Mouse (Mus musculus) hematopoietic multipotent progenitor cell, adult 10-12 weeks (in vitro differentiated cells): ENCODE results near the gene Tbrg1. TPM values are rescaled to one million over a fixed set of nuclear protein-coding genes. Genes with fewer than 3 reads are reported as not detected.

Experiments used
- polyA plus RNA-seq: library from polyadenylated mRNA; stranded (reverse); fragments of >175 nt; gene quantifications from 2 replicates; pipeline ENCODE4 v1.2.3, GENCODE M21; 2012; ENCODE audit warnings: low replicate concordance

Tbrg1 gene
- 29.6 and 34.1 TPM in 2 replicates for polyA plus RNA-seq

GRCm38 (mm10) chr9:37656931-37657481 is at the start of gene Tbrg1:
Gene Tbrg1, minus strand, starts transcription at chr9:37657312.

DNA sequence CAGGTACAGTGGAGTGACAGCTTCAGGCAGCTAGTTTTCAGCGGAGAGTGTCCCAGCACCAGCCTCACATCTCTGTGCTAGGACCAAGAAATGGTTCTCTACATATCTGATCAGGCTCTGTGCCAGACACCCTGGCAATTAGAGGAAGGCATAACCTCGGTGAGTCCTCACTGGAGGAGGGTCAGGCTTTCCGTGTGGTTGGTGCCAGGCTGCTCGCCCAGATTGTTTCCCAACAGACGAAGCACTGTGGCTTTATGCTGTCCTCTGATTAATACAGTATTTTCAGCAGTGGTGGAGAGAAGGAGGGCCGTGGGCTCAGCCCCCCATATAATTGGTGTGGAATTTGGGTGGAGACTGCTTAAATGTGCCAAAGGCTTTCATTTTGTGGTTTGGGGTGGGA is 12.0 kb upstream of the Tbrg1 start, which contains the start of gene Panx3:
TSS of gene Panx3 (minus strand) at position 121 of the 400 bp plus-strand sequence.

GRCm38 (mm10) chr9:37613182-37613910 is 43.8 kb downstream of the Tbrg1 start, which contains the start of gene Spa17:
Gene Spa17, minus strand, starts transcription at chr9:37613722.

Other genes starting within 250 kb of the Tbrg1 start
- gene Robo3, start 224.1 kb downstream of the Tbrg1 start, polyA plus RNA-seq, result 0.21 and 0.71 TPM in 2 replicates
- 15.5 and 39.2 TPM in 2 replicates for gene Msantd2, start 168.0 kb downstream of the Tbrg1 start, polyA plus RNA-seq
- 1.2 and 2.2 TPM in 2 replicates for gene Esam, start 129.2 kb downstream of the Tbrg1 start, polyA plus RNA-seq
- not detected in 2 replicates for gene Vsig2, start 118.1 kb downstream of the Tbrg1 start, polyA plus RNA-seq
- 101 and 116 TPM in 2 replicates for gene Nrgn, start 104.4 kb downstream of the Tbrg1 start, polyA plus RNA-seq
- 0.35 and 1.1 TPM in 2 replicates for gene Siae, start 101.6 kb downstream of the Tbrg1 start, polyA plus RNA-seq
- 0.77 TPM in 1 of 2 replicates, not detected in the other for gene Spa17, start 43.6 kb downstream of the Tbrg1 start, polyA plus RNA-seq
- not detected in 2 replicates for gene Panx3, start 11.9 kb upstream of the Tbrg1 start, polyA plus RNA-seq
- not detected in 2 replicates for gene Olfr160, start 58.9 kb upstream of the Tbrg1 start, polyA plus RNA-seq
- gene Olfr874, start 87.8 kb upstream of the Tbrg1 start, polyA plus RNA-seq, result not detected in 2 replicates
- not detected in 2 replicates for gene Olfr875, start 114.5 kb upstream of the Tbrg1 start, polyA plus RNA-seq
- not detected in 2 replicates for gene Olfr876, start 145.7 kb upstream of the Tbrg1 start, polyA plus RNA-seq
- gene Olfr877, start 197.0 kb upstream of the Tbrg1 start, polyA plus RNA-seq, result not detected in 2 replicates
- not detected in 2 replicates for gene Olfr145, start 239.4 kb upstream of the Tbrg1 start, polyA plus RNA-seq